Mouse (Mus musculus) E14TG2a.4 (cell line): ENCODE data around the gene Gprc5d.

ENCODE experiments used
- CTCF ChIP-seq: conservative IDR thresholded peaks from 2 replicates; pipeline ENCODE4 v1.5.1; 2014; ENCODE audit warnings: low read length
- NANOG ChIP-seq: IDR thresholded peaks from 2 replicates; pipeline ENCODE4 v1.6.1; 2014; ENCODE audit warnings: borderline replicate concordance, low read length, mixed read lengths
- POU5F1 ChIP-seq: IDR thresholded peaks from 2 replicates; pipeline ENCODE4 v1.6.1; 2014; ENCODE audit warnings: low read length, borderline replicate concordance

DNA sequence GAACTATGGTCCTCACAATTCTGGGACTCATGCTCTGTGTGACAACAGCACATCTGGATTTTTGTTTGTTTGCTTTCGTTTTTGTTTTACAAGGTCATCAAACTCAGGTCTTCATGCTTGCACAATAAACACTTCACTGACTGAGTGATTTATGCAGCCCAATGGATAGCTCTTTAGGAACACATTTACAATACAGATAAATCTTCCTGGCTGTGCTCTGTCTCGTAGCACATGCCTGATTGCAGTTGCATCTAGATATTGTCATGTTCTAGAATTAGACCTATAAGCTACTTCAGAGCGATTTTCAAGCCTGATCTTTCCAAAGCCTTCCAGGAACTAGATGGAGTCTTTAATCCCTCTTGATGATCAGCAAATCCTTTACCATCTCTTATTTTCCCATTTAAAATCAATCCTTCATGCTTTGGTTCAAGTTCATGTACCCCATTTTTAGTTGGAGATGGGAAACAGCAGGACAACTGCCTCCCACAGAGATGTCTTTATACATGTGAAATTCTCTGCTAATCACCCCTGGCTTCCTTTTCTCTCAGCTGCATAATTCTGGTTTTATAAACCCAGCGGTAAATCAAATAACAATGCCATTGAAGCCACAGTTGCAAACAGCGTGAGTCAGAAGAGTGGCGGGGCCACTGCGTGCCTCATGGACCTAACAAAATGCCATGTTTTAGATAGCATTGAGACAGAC, 5.5 kb downstream of the Gprc5d start:
- TF ChIP-seq CTCF (no peak), NANOG (no peak), POU5F1 (no peak)
